Mouse (Mus musculus) CH12.LX (cell line): ENCODE results near the gene Mrps35. TPM values are rescaled to one million over a fixed set of nuclear protein-coding genes. Genes with fewer than 3 reads are reported as not detected.

Experiments
- DNase-seq: peaks from one replicate; pipeline ENCODE4 v3.0.0-alpha.2; 2013; ENCODE audit errors: extremely low read depth
- H3K27ac ChIP-seq: 2 replicates; pipeline ENCODE4 v1.5.1; 2012; ENCODE audit warnings: low read depth, mild to moderate bottlenecking, control low read depth, moderate library complexity; ENCODE audit not compliant: insufficient read depth
- H3K27me3 ChIP-seq: replicated peaks from 2 replicates; pipeline ENCODE3; 2012; ENCODE audit warnings: inconsistent platforms
- H3K36me3 ChIP-seq, 2 experiments: replicated peaks in 1 of 2; 2 replicates each; pipeline versions ENCODE3 to v1.6.1; 2012; ENCODE audit warnings: inconsistent platforms in 1 of 2, low read length in 1 of 2, mild to moderate bottlenecking in 1 of 2, mixed read lengths in 1 of 2, moderate library complexity in 1 of 2; ENCODE audit not compliant: control insufficient read depth in 1 of 2, insufficient read depth in 1 of 2
- H3K4me1 ChIP-seq, 2 experiments: 2 replicates each; pipeline ENCODE4 v1.6.1; 2012; ENCODE audit warnings: inconsistent platforms in 1 of 2, moderate library complexity in 1 of 2; ENCODE audit not compliant: insufficient read depth in 2 of 2, control insufficient read depth in 1 of 2
- H3K4me2 ChIP-seq: 2 replicates; pipeline ENCODE4 v1.6.1; 2012; ENCODE audit warnings: low read depth, mild to moderate bottlenecking, control low read depth; ENCODE audit not compliant: poor library complexity, insufficient read depth, severe bottlenecking
- H3K4me3 ChIP-seq, 3 experiments: fragments of 150-350 bp in 1 of 3; sonication (generic) in 1 of 3; replicated peaks in 1 of 3; 2 replicates each; pipeline versions ENCODE3 to v1.5.1; 2011 to 2012; ENCODE audit warnings: low read depth in 2 of 3, low read length in 2 of 3, mild to moderate bottlenecking in 2 of 3, moderate library complexity in 2 of 3, control low read depth in 1 of 3, improper control_type of control experiment in 1 of 3, inconsistent platforms in 1 of 3, mixed read lengths in 1 of 3; ENCODE audit not compliant: poor library complexity in 1 of 3
- H3K79me2 ChIP-seq: replicated peaks from 2 replicates; pipeline ENCODE4 v1.6.1; 2012; ENCODE audit warnings: mild to moderate bottlenecking, moderate library complexity; ENCODE audit not compliant: control insufficient read depth, poor library complexity, insufficient read depth, severe bottlenecking; ENCODE audit errors: extremely low read depth
- H3K9ac ChIP-seq: 2 replicates; pipeline ENCODE4 v1.6.1; 2012; ENCODE audit warnings: low read depth, mild to moderate bottlenecking, control low read depth, moderate library complexity; ENCODE audit not compliant: insufficient read depth
- H3K9me3 ChIP-seq: replicated peaks from 2 replicates; pipeline ENCODE3; 2012; ENCODE audit warnings: low read length, inconsistent platforms, mixed read lengths
- BHLHE40 ChIP-seq: IDR thresholded peaks from 2 replicates; pipeline ENCODE4 v1.6.1; 2011; ENCODE audit warnings: mild to moderate bottlenecking, low read depth, low read length, improper control_type of control experiment
- CHD2 ChIP-seq: IDR thresholded peaks from 2 replicates; pipeline ENCODE4 v1.6.1; 2011; ENCODE audit warnings: low read length, improper control_type of control experiment
- EP300 ChIP-seq: IDR thresholded peaks from 2 replicates; pipeline ENCODE4 v1.6.1; 2011; ENCODE audit warnings: low read length, improper control_type of control experiment
- ETS1 ChIP-seq: conservative IDR thresholded peaks from 2 replicates; pipeline ENCODE4 v1.6.1; 2012; ENCODE audit warnings: low read depth, mild to moderate bottlenecking, inconsistent platforms, low read length, improper control_type of control experiment, moderate library complexity
- IRF4 ChIP-seq: IDR thresholded peaks from 2 replicates; pipeline ENCODE4 v1.6.1; 2014; ENCODE audit warnings: low read depth, mild to moderate bottlenecking, inconsistent platforms, low read length, improper control_type of control experiment
- JUND ChIP-seq: conservative IDR thresholded peaks from 2 replicates; pipeline ENCODE4 v1.6.1; 2011; ENCODE audit warnings: low read depth, low read length, improper control_type of control experiment
- POLR2AphosphoS2 ChIP-seq: IDR thresholded peaks from 2 replicates; pipeline ENCODE4 v1.6.1; 2011; ENCODE audit warnings: low read depth, low read length, improper control_type of control experiment
- RAD21 ChIP-seq: IDR thresholded peaks from 2 replicates; pipeline ENCODE4 v1.6.1; 2011; ENCODE audit warnings: low read depth, mild to moderate bottlenecking, low read length, improper control_type of control experiment, moderate library complexity
- SIN3A ChIP-seq: IDR thresholded peaks from 2 replicates; pipeline ENCODE4 v1.6.1; 2012; ENCODE audit warnings: low read length, improper control_type of control experiment, inconsistent platforms
- SMC3 ChIP-seq: IDR thresholded peaks from 2 replicates; pipeline ENCODE4 v1.6.1; 2011; ENCODE audit warnings: low read depth, low read length, improper control_type of control experiment
- TBP ChIP-seq: conservative IDR thresholded peaks from 2 replicates; pipeline ENCODE4 v1.6.1; 2011; ENCODE audit warnings: low read depth, low read length, improper control_type of control experiment
- TCF12 ChIP-seq: IDR thresholded peaks from 2 replicates; pipeline ENCODE4 v1.6.1; 2014; ENCODE audit warnings: low read depth, mild to moderate bottlenecking, inconsistent platforms, low read length, improper control_type of control experiment
- UBTF ChIP-seq: IDR thresholded peaks from 2 replicates; pipeline ENCODE4 v1.6.1; 2012; ENCODE audit warnings: low read depth, mild to moderate bottlenecking, inconsistent platforms, low read length, improper control_type of control experiment, moderate library complexity
- USF1 ChIP-seq: IDR thresholded peaks from 2 replicates; pipeline ENCODE4 v1.6.1; 2014; ENCODE audit warnings: low read depth, mild to moderate bottlenecking, inconsistent platforms, low read length, improper control_type of control experiment
- ZKSCAN1 ChIP-seq: IDR thresholded peaks from 2 replicates; pipeline ENCODE4 v1.6.1; 2012; ENCODE audit warnings: low read depth, inconsistent platforms, low read length, improper control_type of control experiment, borderline replicate concordance
- dilution Hi-C: fragments of 300-500 bp; cut with MboI; formaldehyde crosslinking; loops from 2 replicates; pipeline ENCODE4 v1.14.3; 2020; ENCODE audit warnings: low sequenced_read_pairs; ENCODE audit not compliant: extremely low pct_unique_long_range_greater_than_20kb, extremely low pct_ligation_motif_present
- in situ Hi-C: fragments of 300-500 bp; cut with MboI; formaldehyde crosslinking; loops from 3 replicates; pipeline ENCODE4 v1.14.3; 2019; ENCODE audit warnings: low sequenced_read_pairs, low pct_ligation_motif_present, low pct_unique_long_range_greater_than_20kb, mixed read lengths
- polyA plus RNA-seq: library from polyadenylated mRNA; unstranded; fragments of >175 nt; gene quantifications from 2 replicates; pipeline ENCODE4 v1.2.1, GENCODE M21; 2012; ENCODE audit warnings: low read depth; ENCODE audit not compliant: insufficient read length
- total RNA-seq, 2 experiments: library from RNA; depleted of rRNA; stranded (reverse); fragments of 300-350 nt in 1 of 2; fragments of >200 nt in 1 of 2; gene quantifications; 2 replicates each; pipeline ENCODE4 v1.2.3; 2012 to 2014

Gene Mrps35
- total and polyA plus RNA-seq, 3 experiments, result 36.6 to 141 (median 84.2) TPM

- DNase-seq, result no peak
- Histone ChIP-seq H3K9ac (no peak overlapping the region), H3K4me2 (no peak overlapping the region), H3K36me3 (peaks cover 67 to 93% of the 10 kb centered on the region in 2 experiments), H3K27me3 (no peaks in the 10 kb centered on the region), H3K27ac (no peak overlapping the region), H3K4me3 (no peak overlapping the region), H3K9me3 (no peaks in the 10 kb centered on the region), H3K4me1 (no peaks in the 10 kb centered on the region), H3K79me2 (no peaks in the 10 kb centered on the region)
- in situ Hi-C loops (no loop called here), dilution Hi-C loops (no loop called here)
- no peak for TF ChIP-seq BHLHE40
- no peak for TF ChIP-seq EP300
- no peak for TF ChIP-seq TCF12
- TF ChIP-seq RAD21, result no peak
- TF ChIP-seq TBP, result no peak
- no peak for TF ChIP-seq CHD2
- TF ChIP-seq UBTF, result no peak
- no peak for TF ChIP-seq POLR2AphosphoS2
- no peak for TF ChIP-seq JUND
- TF ChIP-seq SMC3, result no peak
- no peak for TF ChIP-seq ETS1
Measured at GRCm38 (mm10) chr6:147062034-147062433, 19.5 kb downstream of the Mrps35 start.

GRCm38 (mm10) chr6:147062694-147063093 lies 20.1 kb downstream of the Mrps35 start:
- TF ChIP-seq USF1 (no peak), JUND (no peak), ZKSCAN1 (no peak), SIN3A (no peak), IRF4 (no peak)
- DNase-seq, result no peak
- H3K27me3 ChIP-seq, result no peaks in the 10 kb centered on the region
- no peak overlapping the region for H3K27ac ChIP-seq
- no peaks in the 10 kb centered on the region for H3K9me3 ChIP-seq
- H3K4me2 ChIP-seq, result no peak overlapping the region
- H3K79me2 ChIP-seq, result no peaks in the 10 kb centered on the region
- peaks cover 70 to 93% of the 10 kb centered on the region in 2 experiments for H3K36me3 ChIP-seq
- H3K4me3 ChIP-seq, result no peak overlapping the region
- dilution Hi-C loops (no loop called here), in situ Hi-C loops (no loop called here)
- no peaks in the 10 kb centered on the region for H3K4me1 ChIP-seq
- H3K9ac ChIP-seq, result no peak overlapping the region
